Mouse (Mus musculus) 3T3-L1 (cell line): ENCODE data around the gene Nup214.

Experiments
- DNase-seq: peaks from one replicate; pipeline ENCODE4 v3.0.0-alpha.2; 2015; ENCODE audit warnings: low read depth, low spot score

Gene Nup214

DNA sequence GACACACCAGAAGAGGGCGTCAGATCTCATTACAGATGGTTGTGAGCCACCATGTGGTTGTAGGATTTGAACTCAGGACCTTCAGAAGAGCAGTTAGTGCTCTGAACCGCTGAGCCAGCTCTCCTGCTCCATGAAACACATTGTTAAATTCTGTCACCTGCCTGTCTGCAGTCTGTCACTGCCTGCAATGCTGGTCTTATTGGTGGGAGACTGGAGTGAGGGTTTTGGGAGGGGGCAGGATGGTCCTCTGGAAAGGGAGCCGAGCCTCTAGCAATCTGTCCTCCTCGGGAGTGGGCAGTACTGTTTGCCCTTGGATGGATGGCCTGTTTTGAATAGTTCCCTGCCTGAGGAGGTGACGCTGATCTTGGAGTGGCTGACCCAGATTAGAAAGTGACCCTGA lies 69.6 kb downstream of the Nup214 start:
- no peak for DNase-seq

DNA sequence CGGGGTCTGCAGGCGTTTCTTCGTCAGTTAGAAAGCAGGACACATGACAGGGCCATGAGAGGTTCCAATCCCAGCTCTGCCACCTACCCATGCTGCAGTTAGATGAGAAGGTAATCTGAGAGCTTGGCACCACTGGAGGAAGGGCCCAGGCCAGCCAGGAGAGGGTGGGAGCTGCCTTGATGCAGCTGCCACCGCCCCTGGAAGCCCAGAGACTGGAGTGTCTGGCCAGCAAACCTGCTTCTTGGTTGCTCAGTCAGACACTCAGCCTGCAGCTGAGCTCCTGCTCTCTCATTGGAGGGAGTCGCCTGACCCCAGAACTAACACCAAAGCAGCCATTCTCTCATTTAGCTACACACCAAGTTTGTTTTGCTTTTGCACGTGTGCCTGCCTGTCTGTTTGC lies 71.1 kb downstream of the Nup214 start:
- no peak for DNase-seq

DNA sequence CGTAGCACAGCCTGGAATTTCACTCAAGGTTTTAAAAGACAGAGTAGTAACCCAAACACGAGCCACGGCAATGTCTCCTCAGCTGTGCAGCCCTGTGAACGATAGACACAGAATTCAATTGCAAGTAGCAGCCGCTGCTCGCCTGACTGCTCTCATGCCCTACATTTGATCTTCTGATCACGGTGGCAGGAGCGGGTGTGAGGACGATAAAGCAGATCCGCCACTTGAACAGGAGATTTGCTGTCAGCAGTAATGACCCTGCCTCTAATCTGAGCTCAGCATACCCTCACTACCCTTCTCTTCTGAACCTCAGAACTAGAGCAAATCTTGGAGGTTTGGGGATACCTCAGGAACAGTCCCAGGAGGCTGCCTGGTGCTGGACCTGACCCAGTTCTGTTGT lies 71.8 kb downstream of the Nup214 start:
- DNase-seq = no peak

DNA sequence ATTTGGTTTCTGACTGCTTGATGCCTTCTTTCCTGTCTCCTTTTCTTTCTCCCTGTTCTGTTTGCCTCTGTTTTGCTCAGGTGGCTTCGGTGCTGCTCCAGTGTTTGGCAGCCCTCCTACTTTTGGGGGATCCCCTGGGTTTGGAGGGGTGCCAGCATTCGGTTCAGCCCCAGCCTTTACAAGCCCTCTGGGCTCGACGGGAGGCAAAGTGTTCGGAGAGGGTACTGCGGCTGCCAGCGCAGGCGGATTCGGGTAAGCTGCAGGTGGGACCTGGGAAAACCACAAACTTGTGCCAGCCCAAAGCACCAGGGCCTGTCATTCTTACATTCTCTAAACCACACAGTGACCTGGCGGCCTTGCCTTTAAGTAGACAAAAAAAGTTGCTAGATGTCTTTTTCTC lies 73.1 kb downstream of the Nup214 start:
- no peak for DNase-seq

DNA sequence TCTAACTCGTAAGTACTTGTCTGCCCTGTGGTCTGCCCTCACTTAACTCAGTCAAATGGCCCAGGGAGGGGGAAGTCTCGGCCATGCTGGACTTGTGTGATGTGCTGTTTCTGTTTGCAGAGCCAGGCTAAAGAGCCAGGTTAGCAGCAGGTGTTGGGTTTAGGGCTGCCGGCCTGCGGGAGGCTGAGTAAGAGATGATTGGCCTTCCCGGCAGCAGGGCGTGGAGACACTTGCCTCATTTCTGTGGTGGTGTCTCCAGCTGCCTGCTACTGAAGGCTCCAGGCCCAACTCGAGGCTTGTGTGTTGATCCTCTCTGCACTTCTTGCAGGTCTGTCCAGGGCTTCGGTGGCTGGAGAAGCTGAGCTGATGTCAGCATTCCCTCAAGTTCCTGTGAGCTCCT lies 77.6 kb downstream of the Nup214 start:
- no peak for DNase-seq

DNA sequence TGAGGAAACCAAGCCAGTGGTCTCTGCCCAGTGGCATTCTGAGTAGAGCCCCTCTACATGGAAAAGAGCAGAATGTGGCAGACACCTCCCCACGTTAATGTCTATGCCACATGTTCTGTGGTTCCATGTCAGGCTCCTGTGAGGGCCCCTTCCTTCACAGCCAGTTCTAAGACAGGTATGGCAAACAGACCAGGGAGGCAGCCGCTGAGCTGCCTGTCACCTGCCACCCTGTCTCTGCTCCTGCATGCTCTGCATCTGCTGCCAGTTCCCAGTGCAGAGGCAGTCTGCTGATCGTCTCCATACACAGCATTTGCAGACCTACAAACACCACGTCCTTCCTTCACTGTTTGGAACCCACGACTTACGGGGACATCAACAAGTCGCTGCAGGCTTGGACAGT lies 78.2 kb downstream of the Nup214 start:
- no peak for DNase-seq

DNA sequence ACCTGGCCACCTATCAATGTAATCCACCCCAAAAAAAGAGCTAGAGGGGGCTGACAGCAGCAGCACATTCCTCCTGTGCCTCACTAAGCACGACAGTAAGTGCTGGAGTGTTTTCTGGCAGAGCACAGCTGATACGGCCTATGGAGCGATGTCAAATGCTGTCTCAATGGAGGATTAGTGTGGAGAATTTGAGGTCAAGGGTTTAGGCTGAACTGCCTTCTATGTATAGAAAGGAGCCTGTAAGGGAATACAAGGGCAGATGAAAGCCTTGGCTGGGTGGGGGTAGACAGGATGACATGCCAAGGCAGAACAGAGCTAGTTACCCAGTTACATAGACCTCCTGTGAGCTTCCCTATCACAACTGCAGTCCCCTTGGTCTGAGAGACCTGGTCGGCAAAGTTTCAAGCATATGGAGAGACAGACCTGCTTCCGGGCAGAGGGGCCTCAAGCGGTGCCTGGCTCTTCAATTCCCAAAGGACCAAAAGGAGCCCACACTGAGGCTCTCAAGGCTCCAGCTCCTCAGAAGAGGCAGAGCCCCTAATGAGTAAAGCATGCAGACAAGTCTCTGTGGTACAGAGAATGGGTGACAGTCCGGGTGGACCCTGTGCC lies 81.2 kb downstream of the Nup214 start:
- no peak for DNase-seq

DNA sequence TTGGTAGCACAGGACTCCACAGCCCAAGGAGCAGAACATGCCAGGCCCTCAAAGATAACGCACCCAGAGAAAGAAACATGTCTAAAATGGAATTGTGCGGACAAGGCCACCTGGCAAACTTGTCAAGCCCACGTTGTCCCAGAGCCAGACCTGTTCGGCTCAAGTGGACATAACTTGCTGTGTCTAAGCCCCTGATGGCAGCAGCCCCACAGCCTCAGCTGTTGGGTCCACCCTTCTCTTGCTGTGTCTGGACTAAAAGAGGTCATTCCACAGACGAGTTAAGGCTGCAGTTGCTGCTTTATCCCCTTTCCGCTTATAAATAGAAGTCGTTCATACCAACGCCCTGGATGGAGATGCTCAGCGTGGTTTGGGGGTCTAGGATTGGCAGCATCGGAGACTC lies 82.3 kb downstream of the Nup214 start:
- no peak for DNase-seq

DNA sequence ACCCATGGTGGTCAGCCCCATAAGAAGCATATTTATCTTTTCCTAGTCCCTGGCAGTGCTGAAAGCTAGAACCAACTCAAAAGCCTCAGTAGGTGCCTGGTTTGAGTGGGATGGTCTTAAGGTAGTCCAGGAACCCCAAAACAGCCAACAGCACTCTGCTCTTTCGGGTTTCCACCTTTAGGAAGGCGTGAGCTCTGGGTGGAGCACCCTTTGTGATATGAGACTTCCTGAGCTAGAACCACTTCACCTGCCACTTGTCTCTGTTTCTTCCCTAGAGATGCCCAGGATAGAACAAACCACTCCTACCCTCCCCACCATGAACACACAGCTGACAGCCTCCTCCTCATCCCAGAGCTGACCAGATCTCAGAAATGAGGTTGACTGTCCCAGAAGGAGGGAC lies 83.1 kb downstream of the Nup214 start:
- no peak for DNase-seq

DNA sequence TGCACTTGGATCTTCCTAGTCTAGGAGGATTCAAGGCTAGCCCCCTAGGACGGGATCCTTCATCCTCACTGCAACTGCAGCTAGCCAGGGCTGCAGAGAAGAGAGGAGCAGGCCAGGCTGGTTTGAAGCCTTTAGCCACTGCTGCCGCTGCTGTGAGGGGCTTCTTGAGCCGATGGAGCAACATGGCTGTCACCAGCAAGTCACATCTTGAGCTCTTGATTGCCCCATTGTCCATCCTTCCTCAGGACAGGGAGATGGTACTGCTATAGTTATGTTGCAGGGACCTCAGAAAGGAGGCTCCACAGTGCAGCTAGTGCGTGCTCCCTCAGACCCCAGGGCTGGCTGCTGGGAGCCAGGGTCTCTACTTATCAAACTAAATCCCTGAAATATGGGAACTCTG lies 83.6 kb downstream of the Nup214 start:
- no peak for DNase-seq

DNA sequence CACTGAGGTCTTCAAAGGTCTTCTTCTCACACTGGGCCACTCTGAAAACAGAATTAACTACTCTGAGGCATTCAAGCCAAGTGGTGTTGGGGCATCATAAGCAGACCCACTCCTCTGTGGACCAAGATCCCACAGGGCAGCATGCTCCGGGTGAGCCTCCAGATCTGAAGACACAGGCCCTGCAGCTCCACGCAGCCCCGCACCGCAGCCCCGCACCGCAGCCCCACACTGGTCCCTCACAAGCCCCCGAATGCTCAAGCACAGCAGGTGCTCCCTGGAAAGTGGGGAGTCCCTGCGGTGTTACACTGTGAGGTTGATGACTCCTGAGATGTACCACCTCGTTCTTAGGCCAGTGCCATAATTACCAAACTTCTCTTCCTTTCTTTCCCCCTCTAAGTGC lies 84.0 kb downstream of the Nup214 start:
- no peak for DNase-seq

DNA sequence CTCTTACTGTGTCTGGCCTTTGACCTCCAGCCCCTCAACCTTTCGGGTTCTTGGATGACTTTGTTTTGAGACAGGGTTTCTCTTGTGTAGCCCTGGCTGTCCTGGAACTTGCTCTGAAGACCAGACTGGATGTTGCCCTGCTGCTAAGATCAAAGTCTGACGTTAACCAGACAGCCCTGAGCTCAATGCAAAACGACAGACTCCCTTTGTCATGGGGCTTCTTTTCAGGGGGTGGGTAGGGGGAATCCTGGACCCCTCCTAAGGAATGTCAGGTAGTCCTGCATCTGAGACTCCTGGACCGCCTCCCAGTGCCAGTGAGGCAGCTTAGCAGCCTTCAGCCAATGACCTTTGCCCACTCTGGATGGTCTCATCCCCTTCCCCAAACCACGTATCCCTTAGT lies 84.5 kb downstream of the Nup214 start:
- DNase-seq = no peak

DNA sequence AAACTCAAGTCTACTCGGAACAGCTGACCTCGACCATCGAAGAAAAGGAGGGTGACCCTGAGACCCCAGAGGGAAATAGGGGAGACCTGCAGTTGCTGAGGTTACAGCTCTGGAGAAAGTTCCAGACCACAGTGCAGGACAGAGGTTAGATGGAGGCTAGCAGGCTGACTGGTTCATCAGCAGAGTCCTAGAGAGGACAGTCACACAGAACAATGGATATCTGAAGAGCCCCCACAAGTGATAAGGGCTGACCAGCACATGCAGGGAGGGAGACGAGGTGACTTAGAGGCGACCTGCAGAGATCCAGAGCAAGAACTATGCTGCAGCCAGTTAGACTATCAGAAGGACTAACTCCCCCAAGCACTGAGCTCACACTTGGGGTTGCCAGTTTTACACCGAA lies 85.4 kb downstream of the Nup214 start:
- no peak for DNase-seq

DNA sequence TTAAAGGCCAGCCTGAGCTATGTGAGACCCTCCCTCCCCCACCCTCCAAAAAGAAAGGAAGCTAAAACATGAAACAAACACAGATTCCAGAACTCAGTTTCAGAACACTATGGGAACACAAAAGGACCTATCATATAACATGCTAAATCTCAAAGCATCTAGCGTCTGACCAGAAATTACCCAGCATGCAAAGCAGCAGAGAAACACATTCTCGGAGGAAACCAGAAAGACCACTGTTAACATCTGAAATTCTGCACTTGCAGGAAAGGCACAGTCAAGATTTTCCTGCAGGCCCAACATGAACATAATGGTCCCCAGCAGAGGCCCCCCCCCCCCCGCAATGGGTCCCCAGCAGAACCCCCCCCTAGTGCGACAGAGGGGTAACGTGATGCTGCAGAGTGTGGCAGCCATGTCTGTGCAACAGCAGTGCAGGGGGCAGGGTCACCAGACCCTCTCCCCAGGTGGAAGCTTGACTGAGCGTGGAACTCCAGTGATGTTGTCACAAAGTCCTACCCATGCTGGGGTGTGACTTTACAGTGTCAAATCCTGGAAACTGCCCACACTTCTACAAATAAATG lies 86.1 kb downstream of the Nup214 start:
- no peak for DNase-seq

DNA sequence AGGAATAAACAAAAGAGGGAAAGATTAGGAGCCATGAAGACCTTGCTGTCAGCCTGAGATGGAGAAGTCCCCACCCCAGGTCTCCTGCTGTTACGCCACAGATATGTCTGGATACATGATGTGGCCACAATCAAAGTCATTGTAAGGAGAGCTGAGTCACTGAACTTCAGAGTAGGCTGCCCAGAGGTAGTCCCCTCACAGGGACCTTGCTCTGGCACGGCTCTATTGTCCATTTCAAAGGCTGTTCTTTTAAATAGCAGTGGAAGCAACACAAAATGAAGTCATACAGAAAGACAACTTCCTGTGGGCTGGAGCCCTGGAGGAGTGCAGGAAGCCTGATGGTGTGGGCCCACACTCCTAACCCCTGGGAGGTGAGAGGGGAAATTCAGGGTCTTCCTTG lies 87.0 kb downstream of the Nup214 start:
- no peak for DNase-seq

DNA sequence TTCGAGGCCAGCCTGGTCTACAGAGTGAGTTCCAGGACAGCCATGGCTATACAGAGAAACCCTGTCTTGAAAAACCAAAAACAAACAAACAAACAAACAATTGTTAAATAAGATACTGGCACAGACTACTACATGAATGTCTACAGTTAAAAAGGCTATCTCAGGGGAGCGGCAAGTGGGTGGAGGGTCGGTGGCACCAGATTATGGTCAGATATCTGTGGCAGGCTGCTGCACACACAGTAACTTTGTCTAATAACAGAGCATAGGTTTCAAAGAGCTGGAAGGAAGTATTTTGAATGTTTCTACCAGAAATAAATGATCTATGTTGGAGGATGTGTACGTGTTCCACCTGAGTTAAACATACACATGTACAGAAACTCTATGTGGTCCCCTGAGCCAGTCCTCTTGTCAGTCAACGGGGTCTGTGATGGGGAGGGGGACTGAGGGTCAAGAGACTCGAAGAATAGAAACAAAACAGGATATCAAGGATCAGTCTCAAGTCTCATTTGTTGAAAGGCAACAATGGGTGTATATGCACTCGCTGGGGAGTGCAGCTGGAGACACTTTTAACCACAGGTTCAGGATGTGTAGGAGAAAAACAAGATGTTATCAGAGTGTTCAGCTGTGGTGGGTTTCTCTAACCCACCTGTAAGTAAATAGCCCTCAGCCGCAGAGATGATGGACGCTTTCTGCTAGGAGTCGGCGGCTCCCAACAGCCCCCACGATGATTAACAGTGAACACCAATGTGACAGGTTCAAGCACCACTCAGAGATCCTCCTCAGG lies 87.7 kb downstream of the Nup214 start:
- no peak for DNase-seq

DNA sequence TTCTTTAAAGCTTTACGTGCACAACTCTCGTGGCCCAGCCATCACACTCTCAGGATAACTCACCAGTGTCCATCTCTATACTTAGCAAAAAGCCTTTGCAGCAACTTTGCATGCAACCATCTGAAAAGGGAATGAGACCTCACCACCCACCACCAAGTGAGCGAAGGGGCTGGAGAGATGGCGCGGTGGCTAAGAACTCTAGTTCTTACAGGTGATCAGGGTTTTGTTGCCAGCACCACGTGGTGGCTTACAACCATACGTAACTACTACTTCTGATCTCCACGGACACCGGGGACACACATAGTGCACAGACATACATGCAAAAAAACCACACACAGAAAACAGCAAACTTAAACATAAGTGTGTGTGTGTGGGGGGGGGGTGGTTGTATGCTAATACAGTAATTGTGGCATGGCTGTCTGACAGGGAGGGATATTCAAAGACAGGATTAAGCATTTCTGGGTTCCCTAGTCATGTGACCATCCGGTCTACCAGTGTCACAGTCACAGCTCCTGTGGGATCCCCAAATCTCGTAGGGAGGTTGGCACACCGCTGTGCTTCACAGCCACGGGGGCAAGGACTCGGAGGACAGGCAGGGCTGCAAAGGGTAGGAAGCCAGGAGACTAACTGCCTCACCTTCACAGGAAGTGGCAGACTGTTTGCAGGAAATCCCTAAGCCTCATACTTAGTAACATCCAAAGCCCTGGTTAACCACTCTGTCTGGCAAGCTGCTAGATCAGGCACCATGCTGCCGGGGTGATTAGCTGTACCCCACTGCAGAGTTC lies 88.6 kb downstream of the Nup214 start:
- no peak for DNase-seq

DNA sequence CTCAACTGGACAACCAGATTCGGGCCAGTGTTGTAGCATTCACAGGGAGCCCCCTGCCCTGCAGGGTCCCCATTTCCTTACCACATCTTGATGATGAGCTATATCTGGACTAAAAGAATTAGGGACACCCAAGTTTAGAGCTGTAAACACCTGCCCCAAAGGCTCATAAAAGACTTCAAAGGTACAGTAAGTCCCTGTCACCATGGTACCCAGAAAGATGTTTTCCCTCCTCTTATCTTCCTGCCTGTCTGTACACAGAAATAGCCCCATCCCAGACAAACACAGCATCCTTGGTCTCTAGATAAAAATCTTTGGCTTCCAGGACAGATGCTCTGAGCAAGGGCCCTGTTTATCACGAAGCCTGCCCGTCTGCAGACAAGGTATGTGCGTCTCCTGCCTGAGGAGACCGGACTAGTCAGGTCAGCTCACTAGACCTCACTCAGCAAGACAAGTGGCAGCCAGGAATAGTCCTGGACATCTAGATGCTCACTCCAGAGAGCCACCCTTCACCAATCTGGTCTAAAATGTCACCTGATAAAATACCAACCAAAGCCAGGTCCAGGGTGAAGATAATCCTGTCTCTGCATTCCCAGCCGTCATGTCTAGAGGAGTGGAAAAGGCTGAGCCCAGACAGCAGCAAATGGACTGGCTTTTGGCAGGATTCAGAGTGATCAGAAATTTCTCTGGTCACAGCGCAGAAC lies 89.4 kb downstream of the Nup214 start:
- no peak for DNase-seq

DNA sequence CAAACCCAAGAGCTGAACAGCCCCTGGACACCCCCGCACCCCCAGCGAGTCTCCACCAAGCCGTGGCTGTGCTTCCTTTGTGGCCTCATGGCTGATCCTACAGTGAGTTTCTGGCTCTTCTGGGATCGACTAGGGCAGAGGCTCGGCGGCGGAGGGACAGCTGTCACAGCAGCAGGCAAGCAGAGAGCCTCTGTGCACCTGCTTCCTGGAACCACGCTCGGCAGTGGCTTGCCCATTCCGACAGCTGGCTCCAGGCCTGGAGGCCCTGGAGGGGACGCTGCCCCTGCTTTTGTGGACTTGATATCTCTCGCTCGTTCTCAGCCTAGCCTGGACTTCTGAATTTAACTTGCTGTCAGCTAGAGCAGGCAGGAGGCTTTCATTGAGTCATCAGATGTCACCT lies 90.7 kb downstream of the Nup214 start:
- DNase-seq = no peak

DNA sequence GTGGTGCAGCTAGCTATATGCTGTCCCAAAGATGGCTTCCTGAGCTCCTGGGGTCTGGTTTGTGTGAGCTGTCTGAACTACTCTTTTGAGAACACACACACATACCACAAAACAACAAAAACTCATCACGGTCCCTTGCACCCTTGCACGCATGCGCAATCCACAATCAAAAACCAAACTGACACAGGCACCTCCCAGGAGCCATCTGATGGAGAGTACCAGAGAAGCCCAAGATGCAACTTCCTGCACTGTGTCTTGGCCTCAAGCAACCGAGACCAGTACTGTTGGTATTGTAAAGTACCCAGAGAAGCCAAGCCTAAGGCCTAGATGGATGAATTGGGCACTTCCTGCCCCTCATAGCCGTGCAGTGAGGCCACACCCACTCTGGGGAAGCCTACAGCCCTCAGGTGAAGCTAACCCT lies 91.1 kb downstream of the Nup214 start:
- DNase-seq = no peak

DNA sequence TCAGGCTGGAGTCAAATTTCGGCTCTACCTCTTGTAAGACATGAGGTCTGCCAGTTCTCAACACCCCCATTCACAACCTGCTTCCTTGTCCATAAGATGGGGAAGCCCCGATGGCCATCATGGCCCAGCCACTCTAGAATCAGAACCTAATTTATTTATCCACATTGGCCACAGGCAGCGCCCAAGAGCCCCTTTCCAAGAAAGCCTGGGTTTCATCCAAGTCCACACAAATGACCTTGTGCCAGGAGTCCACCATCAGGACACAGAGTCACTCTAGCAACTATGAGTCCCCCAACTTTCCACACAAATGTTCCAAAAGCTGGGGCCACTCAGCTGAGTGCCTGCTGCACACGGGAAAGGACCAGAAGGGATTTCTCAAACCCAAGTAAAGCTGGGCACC lies 91.8 kb downstream of the Nup214 start:
- DNase-seq = peak; percentile 29
